Mouse (Mus musculus): Measurements from ENCODE around the gene Pglyrp1. TPM values are rescaled to one million over a fixed set of nuclear protein-coding genes. Genes with fewer than 3 reads are reported as not detected.

Pglyrp1 gene
- polyA plus RNA-seq, 1 experiment from 2014 or later: 2.5 TPM

- 3% methylated on average over 12 of the region's 12 CpGs for WGBS
- Histone ChIP-seq H3K36me3 (no peaks in the 10 kb centered on the region), H3K9me3 (no peaks in the 10 kb centered on the region), H3K4me2 (replicated peaks) (peak overlapping the region; percentile 26), H3K4me1 (peaks cover 41% of the 10 kb centered on the region), H3K27ac (replicated peaks) (peak overlapping the region; percentile 97), H3K27me3 (no peaks in the 10 kb centered on the region), H3K4me3 (no peak overlapping the region), H3K9ac (replicated peaks) (no peak overlapping the region; the same call in 1 of the 2 replicates)
- ATAC-seq (ENCODE audit: low FRiP score, low read depth): no peak
Observed at GRCm38 (mm10) chr7:18921069-18921468, 49.9 kb downstream of the Pglyrp1 start.

GRCm38 (mm10) chr7:18922807-18923206 is 51.7 kb downstream of the Pglyrp1 start:
- no peak for ATAC-seq (ENCODE audit: low FRiP score, low read depth)
- peak overlapping the region; percentile 86 for H3K4me2 ChIP-seq (replicated peaks)
- H3K9me3 ChIP-seq: no peaks in the 10 kb centered on the region
- no peaks in the 10 kb centered on the region for H3K27me3 ChIP-seq
- 24% methylated on average over 5 of the region's 5 CpGs for WGBS
- no peaks in the 10 kb centered on the region for H3K36me3 ChIP-seq
- no peak overlapping the region for H3K4me3 ChIP-seq
- H3K9ac ChIP-seq (replicated peaks): peak overlapping the region; percentile 17; the same call in 1 of the 2 replicates
- H3K27ac ChIP-seq (replicated peaks): peak overlapping the region; percentile 97
- H3K4me1 ChIP-seq: peaks cover 54% of the 10 kb centered on the region

- Histone ChIP-seq H3K9ac (replicated peaks) (0 out of 2 replicates have a peak overlapping the region, but pooled peaks have one; percentile 24), H3K27me3 (no peaks in the 10 kb centered on the region), H3K36me3 (no peaks in the 10 kb centered on the region), H3K27ac (replicated peaks) (peak overlapping the region; percentile 97), H3K4me3 (no peak overlapping the region), H3K9me3 (no peaks in the 10 kb centered on the region), H3K4me1 (peaks cover 59% of the 10 kb centered on the region), H3K4me2 (replicated peaks) (peak overlapping the region; percentile 86)
- WGBS: 55% methylated on average over 11 of the region's 11 CpGs
- ATAC-seq (ENCODE audit: low FRiP score, low read depth): no peak
Observed at GRCm38 (mm10) chr7:18923267-18923666, 52.1 kb downstream of the Pglyrp1 start.

- Histone ChIP-seq H3K4me3 (peak overlapping the region; percentile 18), H3K36me3 (no peaks in the 10 kb centered on the region), H3K9ac (replicated peaks) (peak overlapping the region; percentile 24; the same call in 1 of the 2 replicates), H3K27me3 (no peaks in the 10 kb centered on the region), H3K9me3 (no peaks in the 10 kb centered on the region), H3K27ac (replicated peaks) (peak overlapping the region; percentile 97), H3K4me1 (peaks cover 63% of the 10 kb centered on the region), H3K4me2 (replicated peaks) (peak overlapping the region; percentile 86)
- WGBS: 12% methylated on average over 4 of the region's 4 CpGs
- peak; percentile 51 for ATAC-seq (ENCODE audit: low FRiP score, low read depth)
Observed at GRCm38 (mm10) chr7:18923711-18924191, 52.6 kb downstream of the Pglyrp1 start.

- no peak for ATAC-seq (ENCODE audit: low FRiP score, low read depth)
- H3K4me3 ChIP-seq: peak overlapping the region; percentile 18
Observed at GRCm38 (mm10) chr7:18924321-18924720, 53.2 kb downstream of the Pglyrp1 start.

GRCm38 (mm10) chr7:18925162-18925938 is 54.2 kb downstream of the Pglyrp1 start, which contains the start of gene Nova2:
Nova2 (plus strand) TSS chr7:18925888.
- peak within 1 kb of the TSS; percentile 97 for H3K27ac ChIP-seq (replicated peaks)
- WGBS: 0% methylated on average over 34 of the region's 45 CpGs
- H3K9ac ChIP-seq (replicated peaks): peak within 1 kb of the TSS; percentile 100
- no peaks in the 10 kb centered on the region for H3K9me3 ChIP-seq
- H3K27me3 ChIP-seq: no peaks in the 10 kb centered on the region
- H3K4me2 ChIP-seq (replicated peaks): peak within 1 kb of the TSS; percentile 86
- no peaks in the 10 kb centered on the region for H3K36me3 ChIP-seq
- H3K4me1 ChIP-seq: peaks cover 69% of the 10 kb centered on the region
- peak within 1 kb of the TSS; percentile 99 for H3K4me3 ChIP-seq
- ATAC-seq (ENCODE audit: low FRiP score, low read depth): peak; percentile 87

More at GRCm38 (mm10) chr7:18924321-18924720, 53.2 kb downstream of the Pglyrp1 start:
- H3K36me3 ChIP-seq: no peaks in the 10 kb centered on the region
- H3K27me3 ChIP-seq: no peaks in the 10 kb centered on the region
- no peaks in the 10 kb centered on the region for H3K9me3 ChIP-seq
- WGBS: 4% methylated on average over 8 of the region's 8 CpGs
- peaks cover 65% of the 10 kb centered on the region for H3K4me1 ChIP-seq
- peak overlapping the region; percentile 7; the same call in 1 of the 2 replicates for H3K9ac ChIP-seq (replicated peaks)
- peak overlapping the region; percentile 97 for H3K27ac ChIP-seq (replicated peaks)
- peak overlapping the region; percentile 86 for H3K4me2 ChIP-seq (replicated peaks)

- 2% methylated on average over 42 of the region's 42 CpGs for WGBS
- Histone ChIP-seq H3K36me3 (peaks cover under 1% of the 10 kb centered on the region; the same call in 1 of the 2 replicates), H3K4me3 (peak overlapping the region; percentile 99), H3K9ac (replicated peaks) (peak overlapping the region; percentile 100), H3K4me1 (peaks cover 69% of the 10 kb centered on the region), H3K4me2 (replicated peaks) (peak overlapping the region; percentile 86), H3K27ac (replicated peaks) (peak overlapping the region; percentile 97), H3K27me3 (no peaks in the 10 kb centered on the region), H3K9me3 (no peaks in the 10 kb centered on the region)
- ATAC-seq (ENCODE audit: low FRiP score, low read depth): peak; percentile 19
Observed at GRCm38 (mm10) chr7:18926041-18926790, 55.1 kb downstream of the Pglyrp1 start.

GRCm38 (mm10) chr7:18926911-18927310 is 55.8 kb downstream of the Pglyrp1 start:
- Histone ChIP-seq H3K9me3 (no peaks in the 10 kb centered on the region), H3K4me2 (replicated peaks) (peak overlapping the region; percentile 86), H3K4me3 (peak overlapping the region; percentile 99), H3K36me3 (peaks cover 3% of the 10 kb centered on the region; the same call in 1 of the 2 replicates), H3K27ac (replicated peaks) (peak overlapping the region; percentile 97), H3K9ac (replicated peaks) (peak overlapping the region; percentile 100), H3K27me3 (no peaks in the 10 kb centered on the region), H3K4me1 (peaks cover 68% of the 10 kb centered on the region)
- WGBS: 52% methylated on average over 6 of the region's 6 CpGs
- ATAC-seq (ENCODE audit: low FRiP score, low read depth): no peak

GRCm38 (mm10) chr7:18927759-18928158 is 56.6 kb downstream of the Pglyrp1 start:
- no peaks in the 10 kb centered on the region for H3K9me3 ChIP-seq
- no peak for ATAC-seq (ENCODE audit: low FRiP score, low read depth)
- peak overlapping the region; percentile 99 for H3K4me3 ChIP-seq
- peak overlapping the region; percentile 86 for H3K4me2 ChIP-seq (replicated peaks)
- WGBS: 57% methylated on average over 3 of the region's 3 CpGs
- H3K27ac ChIP-seq (replicated peaks): 0 out of 2 replicates have a peak overlapping the region, but pooled peaks have one; percentile 97
- H3K9ac ChIP-seq (replicated peaks): peak overlapping the region; percentile 100
- H3K4me1 ChIP-seq: peaks cover 68% of the 10 kb centered on the region
- H3K36me3 ChIP-seq: peaks cover 3% of the 10 kb centered on the region; the same call in 1 of the 2 replicates
- no peaks in the 10 kb centered on the region for H3K27me3 ChIP-seq

Data from midbrain, embryonic 12.5 days (tissue).